Mouse (Mus musculus) heart, embryonic 14.5 days (tissue): Measurements from ENCODE around the gene Gon4l. TPM values are rescaled to one million over a fixed set of nuclear protein-coding genes. Genes with fewer than 3 reads are reported as not detected.
A peak's percentile ranks its signal among the peaks of the same experiment; 100 is the strongest.
"Not testable (repeated sequence)": the region's sequence is repeated elsewhere in the genome, so short reads cannot be mapped to it uniquely, and the experiment has no call there.

ENCODE experiments used
- ATAC-seq: fragments of 200-750 bp; cut with Nextera tagmentation; 2 replicates; pipeline ENCODE4 v1.8.0; 2017; ENCODE audit warnings: low read depth, moderate TSS enrichment; ENCODE audit not compliant: insufficient number of reproducible peaks, insufficient read depth, low FRiP score
- H3K27ac ChIP-seq, 2 experiments: fragments of 200-500 bp in 1 of 2; fragments of 300-500 bp in 1 of 2; sonication (generic) in 1 of 2; replicated peaks in 1 of 2; 2 replicates each; pipeline ENCODE4 v1.5.1; 2012 to 2014; ENCODE audit warnings: low read depth in 2 of 2, low read length in 2 of 2, control low read depth in 1 of 2, mild to moderate bottlenecking in 1 of 2, mixed read lengths in 1 of 2; ENCODE audit not compliant: control insufficient read depth in 1 of 2, insufficient read depth in 1 of 2
- H3K27me3 ChIP-seq: fragments of 300-500 bp; sonication (generic); 2 replicates; pipeline ENCODE4 v1.6.1; 2014; ENCODE audit warnings: mild to moderate bottlenecking, low read length, control low read depth; ENCODE audit not compliant: control insufficient read depth, insufficient read depth
- H3K36me3 ChIP-seq: fragments of 300-500 bp; sonication (generic); 2 replicates; pipeline ENCODE4 v1.6.1; 2014; ENCODE audit warnings: mild to moderate bottlenecking, control low read depth, low read length, mixed read lengths; ENCODE audit not compliant: control insufficient read depth, insufficient read depth
- H3K4me1 ChIP-seq, 2 experiments: fragments of 200-500 bp in 1 of 2; fragments of 300-500 bp in 1 of 2; sonication (generic) in 1 of 2; 2 replicates each; pipeline ENCODE4 v1.6.1; 2012 to 2014; ENCODE audit warnings: low read length in 2 of 2, control low read depth in 1 of 2, mixed read lengths in 1 of 2; ENCODE audit not compliant: control insufficient read depth in 2 of 2, insufficient read depth in 2 of 2
- H3K4me2 ChIP-seq: fragments of 300-500 bp; sonication (generic); 2 replicates; pipeline ENCODE4 v1.6.1; 2014; ENCODE audit warnings: mild to moderate bottlenecking, low read length
- H3K4me3 ChIP-seq, 2 experiments: fragments of 200-500 bp in 1 of 2; fragments of 300-500 bp in 1 of 2; sonication (generic) in 1 of 2; 2 replicates each; pipeline ENCODE4 v1.5.1; 2012 to 2014; ENCODE audit warnings: low read length in 2 of 2, mild to moderate bottlenecking in 2 of 2, control low read depth in 1 of 2, low read depth in 1 of 2, moderate library complexity in 1 of 2; ENCODE audit not compliant: control insufficient read depth in 1 of 2, insufficient read depth in 1 of 2
- H3K9ac ChIP-seq: fragments of 300-500 bp; sonication (generic); 2 replicates; pipeline ENCODE4 v1.6.1; 2014; ENCODE audit warnings: mild to moderate bottlenecking, low read length
- H3K9me3 ChIP-seq: fragments of 300-500 bp; sonication (generic); 2 replicates; pipeline ENCODE4 v1.6.1; 2016; ENCODE audit warnings: low read length, control low read depth; ENCODE audit not compliant: control insufficient read depth
- WGBS: fragments of 180-500 bp; shearing (Covaris S2); extraction: QIAGEN DNeasy Blood & Tissue Kit; methylation state at CpG from one replicate; pipeline ENCODE4 v1.1.7; 2014; 5-methylcytosine and 5-hydroxymethylcytosine counted together
- polyA plus RNA-seq: library from polyadenylated mRNA; unstranded; fragments of >200 nt; fragmentation: Nextera tagmentation; extraction: Ambion mirVana; gene quantifications from 2 replicates; pipeline ENCODE4 v1.2.1, GENCODE M21; 2014

The Gon4l gene
- polyA plus RNA-seq = 9.1 and 9.6 TPM in 2 replicates

DNA sequence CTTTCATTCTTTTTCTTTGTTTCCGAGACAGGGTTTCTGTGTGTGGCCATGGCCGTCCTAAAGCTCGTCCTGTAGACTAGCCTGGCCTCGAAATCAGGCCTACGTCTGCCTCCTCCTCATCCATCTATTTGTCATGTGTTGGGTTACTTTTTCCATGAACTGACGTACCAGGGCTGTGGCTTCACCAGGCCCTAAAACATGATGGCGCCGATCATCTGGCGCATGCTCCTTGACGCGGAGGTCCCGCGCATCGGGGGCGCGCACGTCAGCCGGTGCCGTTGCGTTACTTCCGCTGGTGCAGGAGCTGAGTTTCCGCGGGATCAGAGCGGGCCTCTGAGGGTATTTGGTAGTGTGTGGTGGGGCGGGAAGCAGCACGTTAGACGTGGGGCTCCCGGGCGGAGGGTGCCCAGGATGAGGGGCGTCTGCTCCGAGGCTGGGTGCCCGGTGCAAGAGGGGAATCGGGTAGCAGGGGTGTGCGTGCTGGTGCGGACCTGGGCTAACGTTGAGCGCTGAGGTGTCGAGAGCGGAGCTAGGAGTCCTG is at the start of gene Gon4l:
Gene Gon4l, plus strand, starts transcription at position 281 of the 541 bp plus-strand sequence.
- not testable (repeated sequence) for H3K4me1 ChIP-seq, H3K27me3 ChIP-seq, H3K9me3 ChIP-seq, H3K36me3 ChIP-seq
- peak within 1 kb of the TSS; percentile 44; the same call in 1 of the 2 replicates for H3K9ac ChIP-seq
- peak within 1 kb of the TSS; percentile 62 to 80 for H3K27ac ChIP-seq
- peak within 1 kb of the TSS; percentile 55 for H3K4me2 ChIP-seq
- WGBS = 5% methylated on average over 25 of the region's 39 CpGs
- peak; percentile 51 for ATAC-seq
- H3K4me3 ChIP-seq = peak within 1 kb of the TSS; percentile 31 to 54

GRCm38 (mm10) chr3:88786323-88786722 is 48.7 kb upstream of the Gon4l start:
- not testable (repeated sequence) for H3K9me3 ChIP-seq, H3K4me2 ChIP-seq, H3K27me3 ChIP-seq, H3K27ac ChIP-seq, H3K4me1 ChIP-seq, H3K4me3 ChIP-seq, H3K9ac ChIP-seq
- 82% methylated on average over 1 of the region's 4 CpGs for WGBS
- ATAC-seq = 0 out of 2 replicates have a peak, but pooled peaks have one; percentile 26
- peaks cover 14% of the 10 kb centered on the region for H3K36me3 ChIP-seq

DNA sequence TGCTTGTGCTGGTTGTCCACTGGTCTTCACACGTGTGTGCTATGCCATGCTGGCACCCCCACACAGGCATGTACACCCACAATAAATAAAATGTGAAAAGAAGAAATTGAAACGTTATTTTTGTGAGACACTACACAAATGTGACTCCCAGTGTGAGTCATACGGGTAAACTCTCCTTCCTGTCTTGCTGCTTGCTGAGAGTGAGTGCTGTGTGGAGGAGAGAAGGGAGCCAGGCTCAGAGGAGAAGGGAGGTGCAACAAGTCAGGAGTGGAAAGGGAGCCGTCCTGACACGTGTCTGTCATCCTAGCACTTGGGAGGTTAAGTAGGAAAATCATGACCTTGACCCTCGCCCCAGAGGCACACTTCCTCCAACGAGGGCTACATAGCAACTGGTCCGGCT is 48.2 kb upstream of the Gon4l start:
- not testable (repeated sequence) for H3K4me2 ChIP-seq, H3K27me3 ChIP-seq, H3K4me1 ChIP-seq, H3K27ac ChIP-seq, H3K9ac ChIP-seq, H3K9me3 ChIP-seq, H3K4me3 ChIP-seq
- ATAC-seq = 0 out of 2 replicates have a peak, but pooled peaks have one; percentile 31
- peaks cover 14% of the 10 kb centered on the region for H3K36me3 ChIP-seq
- WGBS = no CpG with 5 or more reads among the region's 8 CpGs

DNA sequence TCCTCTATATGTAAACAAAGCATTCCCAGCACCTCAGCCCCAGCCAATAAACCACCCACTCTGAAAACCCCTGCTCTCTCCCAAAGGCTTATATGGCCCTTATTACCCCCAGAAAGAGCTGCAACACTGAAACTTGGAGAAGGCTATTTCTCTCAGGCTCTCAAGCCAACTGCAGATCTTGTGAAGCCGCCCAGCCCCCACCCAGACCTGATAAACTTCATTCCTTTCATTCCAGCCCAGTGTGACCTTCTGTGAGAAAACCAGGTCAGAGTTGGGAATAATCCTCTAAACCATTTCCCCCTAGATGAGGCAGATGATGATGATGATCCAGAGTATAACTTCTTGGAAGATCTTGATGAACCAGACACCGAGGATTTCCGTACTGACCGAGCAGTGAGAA is 47.0 kb upstream of the Gon4l start:
- not testable (repeated sequence) for H3K27ac ChIP-seq, H3K4me3 ChIP-seq, H3K4me1 ChIP-seq, H3K9me3 ChIP-seq, H3K4me2 ChIP-seq, ATAC-seq, H3K9ac ChIP-seq, H3K27me3 ChIP-seq
- H3K36me3 ChIP-seq = peaks cover 14% of the 10 kb centered on the region
- WGBS = no CpG with 5 or more reads among the region's 4 CpGs

DNA sequence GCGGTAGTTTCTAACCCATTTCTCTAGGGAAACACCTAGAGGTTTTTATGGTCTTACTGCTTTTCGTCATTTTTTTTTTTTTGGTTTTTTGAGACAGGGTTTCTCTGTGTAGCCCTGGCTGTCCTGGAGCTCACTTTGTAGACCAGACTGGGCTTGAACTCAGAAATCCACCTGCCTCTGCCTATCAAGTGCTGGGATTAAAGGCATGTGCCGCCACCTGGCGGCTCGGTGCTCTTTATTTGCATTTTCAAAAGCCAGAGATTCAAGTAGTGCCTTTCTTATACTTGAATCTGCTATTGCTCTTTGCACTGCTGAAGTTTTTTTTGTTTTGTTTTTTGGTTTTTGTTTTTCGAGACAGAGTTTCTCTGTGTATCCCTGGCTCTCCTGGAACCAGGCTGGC is 37.5 kb upstream of the Gon4l start:
- not testable (repeated sequence) for H3K4me2 ChIP-seq, H3K27me3 ChIP-seq, H3K4me1 ChIP-seq, ATAC-seq, H3K9ac ChIP-seq, H3K36me3 ChIP-seq, H3K9me3 ChIP-seq, H3K27ac ChIP-seq, H3K4me3 ChIP-seq
- WGBS = 88% methylated on average over 6 of the region's 6 CpGs

GRCm38 (mm10) chr3:88803910-88804540 is 31.0 kb upstream of the Gon4l start:
- ATAC-seq = no peak
- Histone ChIP-seq H3K27me3 (no peaks in the 10 kb centered on the region), H3K4me1 (no peaks in the 10 kb centered on the region), H3K27ac (no peak overlapping the region), H3K4me3 (no peak overlapping the region), H3K4me2 (no peak overlapping the region), H3K9me3 (no peaks in the 10 kb centered on the region), H3K9ac (no peak overlapping the region), H3K36me3 (peaks cover 17% of the 10 kb centered on the region)
- 90% methylated on average over 5 of the region's 5 CpGs for WGBS

GRCm38 (mm10) chr3:88825710-88826109 is 9.3 kb upstream of the Gon4l start:
- Histone ChIP-seq H3K4me2 (no peak overlapping the region), H3K36me3 (peaks cover 32% of the 10 kb centered on the region), H3K9me3 (no peaks in the 10 kb centered on the region), H3K4me3 (no peak overlapping the region), H3K27me3 (no peaks in the 10 kb centered on the region), H3K4me1 (no peaks in the 10 kb centered on the region), H3K27ac (no peak overlapping the region), H3K9ac (no peak overlapping the region)
- no peak for ATAC-seq
- 100% methylated on average over 1 of the region's 1 CpGs for WGBS

DNA sequence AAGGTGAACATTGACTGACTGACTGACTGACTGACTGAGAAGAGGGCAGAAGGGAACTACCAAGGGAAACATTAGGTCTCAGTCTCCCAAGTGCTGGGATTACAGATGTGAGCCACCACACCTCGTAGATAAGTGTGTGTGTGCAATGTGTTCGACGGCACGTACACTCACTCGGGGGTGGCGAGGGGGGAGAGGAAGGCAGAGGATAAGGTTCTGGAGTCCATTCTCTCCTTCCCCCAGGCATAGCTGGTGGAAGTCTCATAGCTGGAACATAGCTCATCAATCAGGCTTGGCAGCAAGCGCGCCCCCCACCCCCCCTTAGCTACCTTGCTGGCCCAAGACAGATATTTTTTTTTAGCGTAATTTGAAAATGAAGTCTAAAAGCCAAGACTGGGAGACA is 7.8 kb upstream of the Gon4l start:
- Histone ChIP-seq H3K36me3 (peaks cover 27% of the 10 kb centered on the region), H3K4me2 (no peak overlapping the region), H3K9me3 (no peaks in the 10 kb centered on the region), H3K9ac (no peak overlapping the region), H3K4me3 (no peak overlapping the region), H3K4me1 (peaks cover 0 to 3% of the 10 kb centered on the region in 2 experiments; a peak in 2 of 4 replicates), H3K27ac (no peak overlapping the region), H3K27me3 (no peaks in the 10 kb centered on the region)
- no peak for ATAC-seq
- WGBS = 86% methylated on average over 9 of the region's 9 CpGs
